Mouse (Mus musculus) heart, postnatal 0 days (tissue): ENCODE measurements around the gene Tmem267. TPM values are rescaled to one million over a fixed set of nuclear protein-coding genes. Genes with fewer than 3 reads are reported as not detected.

Experiments
- ATAC-seq: fragments of 200-750 bp; cut with Nextera tagmentation; 2 replicates; pipeline ENCODE4 v1.8.0; 2017; ENCODE audit warnings: low read depth, moderate number of reproducible peaks, moderate library complexity; ENCODE audit not compliant: insufficient read depth
- DNase-seq: peaks from one replicate; pipeline ENCODE4 v3.0.0-alpha.2; 2016; ENCODE audit warnings: low spot score
- H3K27ac ChIP-seq: fragments of 300-500 bp; sonication (generic); 2 replicates; pipeline ENCODE4 v1.5.1; 2014; ENCODE audit warnings: low read depth, mild to moderate bottlenecking
- H3K27me3 ChIP-seq: fragments of 300-500 bp; sonication (generic); 2 replicates; pipeline ENCODE4 v1.6.1; 2014; ENCODE audit warnings: low read length, mixed read lengths; ENCODE audit not compliant: control insufficient read depth, insufficient read depth
- H3K36me3 ChIP-seq: fragments of 300-500 bp; sonication (generic); replicated peaks from 2 replicates; pipeline ENCODE4 v1.6.1; 2014; ENCODE audit warnings: low read length, mixed read lengths; ENCODE audit not compliant: control insufficient read depth, insufficient read depth
- H3K4me1 ChIP-seq: fragments of 300-500 bp; sonication (generic); 2 replicates; pipeline ENCODE4 v1.6.1; 2014; ENCODE audit warnings: antibody characterized with exemption; ENCODE audit not compliant: control insufficient read depth, insufficient read depth
- H3K4me2 ChIP-seq: fragments of 300-500 bp; sonication (generic); 2 replicates; pipeline ENCODE4 v1.6.1; 2014; ENCODE audit warnings: low read depth, mild to moderate bottlenecking, low read length, moderate library complexity
- H3K4me3 ChIP-seq: fragments of 300-500 bp; sonication (generic); 2 replicates; pipeline ENCODE4 v1.5.1; 2014; ENCODE audit warnings: low read depth, low read length
- H3K9ac ChIP-seq: fragments of 300-500 bp; sonication (generic); replicated peaks from 2 replicates; pipeline ENCODE4 v1.6.1; 2014; ENCODE audit warnings: low read depth, low read length, mixed read lengths
- H3K9me3 ChIP-seq: fragments of 300-500 bp; sonication (generic); replicated peaks from 2 replicates; pipeline ENCODE4 v1.6.1; 2016; ENCODE audit warnings: low read length; ENCODE audit not compliant: control insufficient read depth
- CTCF ChIP-seq: IDR thresholded peaks from 2 replicates; pipeline ENCODE4 v1.5.1; 2016; ENCODE audit warnings: antibody characterized with exemption, control low read depth, low read depth
- EP300 ChIP-seq: IDR thresholded peaks from 2 replicates; pipeline ENCODE4 v1.6.1; 2016; ENCODE audit warnings: antibody characterized with exemption, low read depth
- WGBS: fragments of 180-500 bp; shearing (Covaris S2); extraction: QIAGEN DNeasy Blood & Tissue Kit; methylation state at CpG from one replicate; pipeline ENCODE4 v1.1.7; 2014; 5-methylcytosine and 5-hydroxymethylcytosine counted together
- polyA plus RNA-seq: library from polyadenylated mRNA; unstranded; fragments of >200 nt; fragmentation: Nextera tagmentation; extraction: Ambion mirVana; gene quantifications from 2 replicates; pipeline ENCODE4 v1.2.1, GENCODE M21; 2015
- total RNA-seq: library from RNA; depleted of rRNA; stranded (reverse); fragments of >200 nt; gene quantifications from 2 replicates; pipeline ENCODE4 v1.2.3, GENCODE M21; 2014; ENCODE audit warnings: low replicate concordance

Gene Tmem267
- total and polyA plus RNA-seq, 2 experiments from 2014 or later, result 1.5 to 18.9 TPM

DNA sequence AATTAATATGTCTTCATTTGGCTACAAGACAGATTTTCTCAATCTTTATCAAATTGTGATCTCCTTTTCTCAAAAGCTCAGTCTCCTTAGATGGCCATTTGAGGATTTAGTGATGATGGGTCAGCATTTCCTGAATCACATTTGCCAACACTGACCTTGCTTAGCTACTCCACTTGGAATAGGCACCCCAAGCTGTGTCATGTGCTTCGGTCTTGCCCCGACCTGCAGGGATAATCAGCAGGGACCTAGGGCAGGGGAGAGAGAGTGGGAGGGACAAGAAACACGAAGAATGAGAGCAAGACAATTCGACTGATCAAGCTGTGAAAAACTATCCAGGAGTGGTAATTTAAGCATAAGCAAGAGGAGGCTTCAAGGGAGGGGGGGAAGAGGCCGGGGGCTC lies 156.9 kb downstream of the Tmem267 start:
- H3K27ac ChIP-seq, result no peak overlapping the region
- H3K9me3 ChIP-seq, result no peaks in the 10 kb centered on the region
- H3K4me2 ChIP-seq, result no peak overlapping the region
- no peaks in the 10 kb centered on the region for H3K36me3 ChIP-seq
- 57% methylated on average over 5 of the region's 5 CpGs for WGBS
- no peak overlapping the region for H3K9ac ChIP-seq
- ATAC-seq (no peak), DNase-seq (no peak)
- no peak overlapping the region for H3K4me3 ChIP-seq
- H3K27me3 ChIP-seq, result no peaks in the 10 kb centered on the region
- H3K4me1 ChIP-seq, result no peaks in the 10 kb centered on the region
- no peak for TF ChIP-seq EP300
- no peak for TF ChIP-seq CTCF

DNA sequence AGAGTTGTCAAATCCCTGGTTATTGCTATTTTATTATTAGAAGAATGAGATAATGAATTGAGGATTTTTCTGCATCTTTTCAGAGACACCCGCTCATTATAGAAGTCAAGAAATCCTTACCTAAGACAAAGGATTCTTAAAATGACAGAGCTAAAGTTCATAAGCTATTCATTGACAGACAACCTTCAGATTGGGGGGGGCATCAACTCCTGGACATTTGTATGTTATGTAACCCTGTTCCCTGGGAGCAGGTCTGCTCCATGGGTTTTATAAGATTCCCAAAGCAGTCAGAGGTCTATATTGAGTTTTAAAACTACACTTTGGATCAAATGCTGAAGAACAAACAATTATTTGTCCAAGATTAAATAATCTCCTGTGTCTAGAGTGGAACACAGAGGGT lies 158.7 kb downstream of the Tmem267 start:
- Histone ChIP-seq H3K36me3 (no peaks in the 10 kb centered on the region), H3K9me3 (no peaks in the 10 kb centered on the region), H3K4me3 (no peak overlapping the region), H3K9ac (no peak overlapping the region), H3K4me1 (no peaks in the 10 kb centered on the region), H3K4me2 (no peak overlapping the region), H3K27me3 (no peaks in the 10 kb centered on the region), H3K27ac (no peak overlapping the region)
- DNase-seq (no peak), ATAC-seq (no peak)
- WGBS, result 83% methylated on average over 1 of the region's 1 CpGs
- no peak for TF ChIP-seq CTCF
- no peak for TF ChIP-seq EP300

GRCm38 (mm10) chr13:119648891-119649698 lies 161.3 kb downstream of the Tmem267 start:
- no peaks in the 10 kb centered on the region for H3K36me3 ChIP-seq
- H3K4me3 ChIP-seq, result no peak overlapping the region
- no peak overlapping the region for H3K4me2 ChIP-seq
- WGBS, result 48% methylated on average over 15 of the region's 15 CpGs
- TF ChIP-seq CTCF (no peak), EP300 (no peak)
- no peaks in the 10 kb centered on the region for H3K9me3 ChIP-seq
- H3K9ac ChIP-seq, result no peak overlapping the region
- no peak overlapping the region for H3K27ac ChIP-seq
- no peaks in the 10 kb centered on the region for H3K27me3 ChIP-seq
- ATAC-seq (no peak), DNase-seq (no peak)
- no peaks in the 10 kb centered on the region for H3K4me1 ChIP-seq

GRCm38 (mm10) chr13:119649699-119650046 lies 161.8 kb downstream of the Tmem267 start:
- DNase-seq (no peak), ATAC-seq (no peak)
- Histone ChIP-seq H3K27ac (no peak overlapping the region), H3K4me2 (no peak overlapping the region), H3K9ac (no peak overlapping the region), H3K4me3 (no peak overlapping the region), H3K27me3 (no peaks in the 10 kb centered on the region), H3K9me3 (no peaks in the 10 kb centered on the region), H3K4me1 (no peaks in the 10 kb centered on the region), H3K36me3 (no peaks in the 10 kb centered on the region)
- 60% methylated on average over 1 of the region's 1 CpGs for WGBS
- TF ChIP-seq CTCF, result no peak
- TF ChIP-seq EP300, result no peak

DNA sequence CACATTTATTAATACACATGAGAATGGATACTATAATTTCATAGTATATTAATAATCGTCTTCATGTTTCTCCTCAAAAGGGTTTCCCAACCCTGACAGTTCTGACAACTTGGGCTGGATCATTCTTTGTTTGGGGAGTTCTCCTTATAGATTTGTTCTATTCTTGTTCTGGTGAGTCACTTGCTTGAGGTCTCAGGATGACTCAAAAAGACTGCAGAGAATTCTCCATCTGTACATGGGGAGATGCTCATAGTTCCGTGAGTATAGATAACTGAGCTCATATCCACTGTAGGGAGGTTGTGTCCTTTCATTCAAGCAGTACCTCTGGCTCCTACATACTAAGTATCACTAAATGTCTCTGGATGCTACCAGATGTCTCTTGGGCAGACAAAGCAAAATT lies 166.9 kb downstream of the Tmem267 start:
- Histone ChIP-seq H3K9me3 (no peaks in the 10 kb centered on the region), H3K9ac (no peak overlapping the region), H3K27ac (no peak overlapping the region), H3K36me3 (no peaks in the 10 kb centered on the region), H3K4me2 (no peak overlapping the region), H3K4me1 (no peaks in the 10 kb centered on the region), H3K27me3 (no peaks in the 10 kb centered on the region), H3K4me3 (no peak overlapping the region)
- whole genome bisulfite sequencing, result 70% methylated on average over 2 of the region's 2 CpGs
- no peak for DNase-seq
- TF ChIP-seq EP300 (no peak), CTCF (no peak)
- ATAC-seq, result no peak

- WGBS, result 67% methylated on average over 2 of the region's 2 CpGs
- Histone ChIP-seq H3K9me3 (no peaks in the 10 kb centered on the region), H3K4me2 (no peak overlapping the region), H3K27me3 (no peaks in the 10 kb centered on the region), H3K9ac (no peak overlapping the region), H3K36me3 (no peaks in the 10 kb centered on the region), H3K4me3 (no peak overlapping the region), H3K4me1 (no peaks in the 10 kb centered on the region), H3K27ac (no peak overlapping the region)
- no peak for DNase-seq
- no peak for ATAC-seq
- TF ChIP-seq EP300 (no peak), CTCF (no peak)
These were observed 168.4 kb downstream of the Tmem267 start for GRCm38 (mm10) chr13:119656246-119656645.
